Mouse (Mus musculus) kidney, embryonic 16.5 days (tissue): Measurements from ENCODE around the gene Stx7. TPM values are rescaled to one million over a fixed set of nuclear protein-coding genes. Genes with fewer than 3 reads are reported as not detected.

Experiments
- ATAC-seq: fragments of 200-750 bp; cut with Nextera tagmentation; 2 replicates; pipeline ENCODE4 v1.8.0; 2017; ENCODE audit warnings: moderate TSS enrichment; ENCODE audit not compliant: low FRiP score, low TSS enrichment
- H3K27ac ChIP-seq: fragments of 300-500 bp; sonication (generic); 2 replicates; pipeline ENCODE4 v1.5.1; 2014; ENCODE audit warnings: low read length
- H3K27me3 ChIP-seq: fragments of 300-500 bp; sonication (generic); 2 replicates; pipeline ENCODE4 v1.6.1; 2014; ENCODE audit warnings: low read length, control low read depth, mixed read lengths; ENCODE audit not compliant: insufficient read depth
- H3K36me3 ChIP-seq: fragments of 300-500 bp; sonication (generic); 2 replicates; pipeline ENCODE4 v1.6.1; 2014; ENCODE audit warnings: low read length, control low read depth, mixed read lengths; ENCODE audit not compliant: insufficient read depth
- H3K4me1 ChIP-seq: fragments of 300-500 bp; sonication (generic); 2 replicates; pipeline ENCODE4 v1.6.1; 2014; ENCODE audit warnings: low read length, control low read depth, mixed read lengths; ENCODE audit not compliant: insufficient read depth
- H3K4me2 ChIP-seq: fragments of 300-500 bp; sonication (generic); replicated peaks from 2 replicates; pipeline ENCODE4 v1.6.1; 2014; ENCODE audit warnings: low read depth, low read length
- H3K4me3 ChIP-seq: fragments of 300-500 bp; sonication (generic); 2 replicates; pipeline ENCODE4 v1.5.1; 2014; ENCODE audit warnings: mild to moderate bottlenecking, low read length
- H3K9ac ChIP-seq: fragments of 300-500 bp; sonication (generic); replicated peaks from 2 replicates; pipeline ENCODE4 v1.6.1; 2014; ENCODE audit warnings: low read length
- H3K9me3 ChIP-seq: fragments of 300-500 bp; sonication (generic); 2 replicates; pipeline ENCODE4 v1.6.1; 2016; ENCODE audit warnings: low read length, control low read depth
- WGBS: fragments of 180-500 bp; shearing (Covaris S2); extraction: QIAGEN DNeasy Blood & Tissue Kit; methylation state at CpG from one replicate; pipeline ENCODE4 v1.1.7; 2014; 5-methylcytosine and 5-hydroxymethylcytosine counted together
- polyA plus RNA-seq: library from polyadenylated mRNA; unstranded; fragments of >200 nt; fragmentation: Nextera tagmentation; extraction: Ambion mirVana; gene quantifications from 2 replicates; pipeline ENCODE4 v1.2.1, GENCODE M21; 2015

Gene Stx7
- polyA plus RNA-seq, 1 experiment from 2014 or later = 146 TPM

DNA sequence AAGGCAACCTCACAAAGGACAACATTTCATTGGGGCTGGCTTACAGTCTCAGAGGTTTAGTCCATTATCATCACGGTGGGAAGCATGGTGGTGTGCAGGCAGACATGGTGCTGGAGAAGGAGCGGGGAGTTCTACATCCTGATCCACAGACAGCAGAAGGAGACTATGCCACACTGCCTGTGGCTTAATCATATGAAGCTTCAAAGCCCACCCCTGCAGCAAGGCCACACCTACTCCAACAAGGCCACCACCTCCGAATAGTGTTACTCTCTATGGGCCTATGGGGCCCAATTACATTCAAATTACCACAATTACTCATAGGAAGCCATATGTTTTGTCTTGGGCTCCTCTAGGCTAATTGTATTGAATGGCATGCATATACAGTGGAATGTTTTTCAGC, 51.0 kb downstream of the Stx7 start:
- H3K27me3 ChIP-seq = no peaks in the 10 kb centered on the region

DNA sequence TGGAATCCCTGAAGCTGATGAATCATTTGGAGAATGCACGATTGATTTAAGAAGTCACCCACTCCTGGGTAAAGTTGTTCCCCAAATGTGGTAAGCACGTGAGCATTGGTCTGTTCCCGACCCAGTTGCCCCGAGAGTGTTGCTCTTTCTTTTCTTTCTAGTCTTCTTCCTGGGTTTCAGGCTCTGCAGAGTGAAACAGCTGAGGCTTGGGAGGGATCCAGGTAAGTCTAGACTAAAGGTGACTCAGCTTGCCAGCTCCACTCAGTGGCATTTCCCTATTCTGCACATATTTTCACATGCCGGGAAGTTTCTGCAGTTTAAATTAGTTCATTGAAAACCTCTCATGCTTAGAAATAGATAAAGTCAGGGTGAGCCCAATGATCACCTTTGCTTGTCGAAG, 61.0 kb downstream of the Stx7 start:
- Histone ChIP-seq H3K9me3 (no peaks in the 10 kb centered on the region), H3K4me1 (no peaks in the 10 kb centered on the region), H3K4me3 (no peak overlapping the region), H3K36me3 (no peaks in the 10 kb centered on the region), H3K9ac (no peak overlapping the region), H3K27me3 (no peaks in the 10 kb centered on the region), H3K27ac (no peak overlapping the region), H3K4me2 (no peak overlapping the region)
- no peak for ATAC-seq
- WGBS = 81% methylated on average over 6 of the region's 6 CpGs

More for the DNA sequence above, 51.0 kb downstream of the Stx7 start:
- no peak overlapping the region for H3K27ac ChIP-seq
- no peaks in the 10 kb centered on the region for H3K36me3 ChIP-seq
- no peak for ATAC-seq
- H3K9ac ChIP-seq = no peak overlapping the region
- no peak overlapping the region for H3K4me2 ChIP-seq
- H3K9me3 ChIP-seq = no peaks in the 10 kb centered on the region
- H3K4me3 ChIP-seq = no peak overlapping the region
- no peaks in the 10 kb centered on the region for H3K4me1 ChIP-seq
- WGBS = 82% methylated on average over 3 of the region's 3 CpGs

DNA sequence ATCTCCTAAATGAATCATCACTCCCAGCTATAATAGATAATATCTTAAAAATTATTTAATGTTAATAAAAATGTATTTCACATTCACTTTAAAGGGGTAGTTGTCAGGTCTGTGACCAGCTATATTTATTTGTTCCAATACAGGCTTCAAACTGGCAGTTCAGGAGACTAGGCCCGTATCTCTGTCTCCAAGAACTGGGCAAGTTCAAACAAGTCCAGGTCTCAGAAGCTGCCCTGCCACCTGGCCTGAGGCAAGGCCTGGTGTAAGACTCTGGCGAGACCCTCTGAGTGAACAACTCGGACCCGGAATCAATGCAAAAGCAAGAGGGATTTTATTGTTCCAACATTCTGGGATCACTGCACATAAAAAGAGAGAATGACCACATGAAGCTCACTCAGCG, 64.2 kb downstream of the Stx7 start:
- 84% methylated on average over 5 of the region's 5 CpGs for WGBS
- H3K27ac ChIP-seq = no peak overlapping the region
- no peaks in the 10 kb centered on the region for H3K27me3 ChIP-seq
- no peak for ATAC-seq
- H3K9ac ChIP-seq = no peak overlapping the region
- no peaks in the 10 kb centered on the region for H3K9me3 ChIP-seq
- H3K36me3 ChIP-seq = no peaks in the 10 kb centered on the region
- no peaks in the 10 kb centered on the region for H3K4me1 ChIP-seq
- H3K4me3 ChIP-seq = no peak overlapping the region
- H3K4me2 ChIP-seq = no peak overlapping the region

DNA sequence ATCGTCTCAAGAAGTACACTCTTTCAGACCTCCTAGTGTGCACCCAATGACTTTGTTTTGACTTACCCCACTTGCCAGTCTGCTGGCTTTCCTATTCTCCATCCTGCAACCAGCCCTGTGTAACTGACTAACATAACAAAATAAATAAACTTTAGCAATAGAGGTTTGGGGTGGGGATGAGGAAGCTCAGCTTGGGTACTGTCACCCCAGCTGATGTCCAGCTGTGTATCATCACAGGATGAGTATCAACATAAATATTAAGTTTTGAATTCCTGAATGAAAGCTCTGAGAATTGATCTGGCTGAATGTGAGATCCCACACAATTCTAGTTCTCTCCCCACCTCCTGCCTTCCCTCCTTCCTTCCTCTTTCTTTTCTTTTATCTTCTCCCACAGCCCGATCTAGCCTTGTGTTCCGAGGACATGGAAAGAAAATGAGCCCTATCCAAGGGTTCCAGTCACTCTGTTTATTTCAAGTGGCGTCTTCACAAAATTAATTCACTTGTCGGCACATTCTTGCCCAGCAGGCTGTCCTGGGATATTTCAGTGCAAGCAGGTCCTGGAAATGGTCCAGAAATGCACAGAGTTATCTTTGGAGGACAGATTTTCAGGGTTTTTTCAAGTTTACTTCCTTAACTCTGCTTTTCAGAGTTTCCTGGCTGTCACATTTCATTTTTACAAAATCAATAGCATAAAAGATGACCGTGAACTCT, 68.6 kb downstream of the Stx7 start:
- Histone ChIP-seq H3K27me3 (0 out of 2 replicates have a peak, but pooled peaks cover 5% of the 10 kb centered on the region), H3K4me2 (no peak overlapping the region), H3K4me3 (no peak overlapping the region), H3K9me3 (no peaks in the 10 kb centered on the region), H3K9ac (no peak overlapping the region), H3K27ac (no peak overlapping the region), H3K36me3 (no peaks in the 10 kb centered on the region), H3K4me1 (peaks cover 1% of the 10 kb centered on the region; the same call in 1 of the 2 replicates)
- no peak for ATAC-seq
- WGBS = 56% methylated on average over 6 of the region's 6 CpGs

DNA sequence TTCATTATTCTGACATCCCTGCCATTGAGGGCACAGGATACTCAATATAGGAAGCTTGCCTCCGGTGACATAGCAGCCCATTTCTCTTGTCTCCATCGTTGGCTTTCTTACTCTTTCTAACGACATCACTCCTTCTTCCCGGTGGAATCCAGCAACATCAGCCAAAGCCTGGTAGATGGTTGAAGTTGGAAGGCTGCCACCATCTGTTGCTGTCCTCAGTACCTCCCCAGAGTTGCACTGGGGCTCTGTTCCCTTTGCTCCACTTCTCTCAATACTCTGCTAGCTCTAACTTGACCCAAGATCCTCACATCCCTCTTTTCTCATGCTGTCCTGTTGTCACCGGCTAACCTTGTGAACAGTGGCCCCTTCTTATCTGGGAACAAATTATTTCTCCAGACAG, 71.8 kb downstream of the Stx7 start:
- peaks cover 18% of the 10 kb centered on the region for H3K4me1 ChIP-seq
- no peak for ATAC-seq
- no peak overlapping the region for H3K9ac ChIP-seq
- no peaks in the 10 kb centered on the region for H3K9me3 ChIP-seq
- H3K27ac ChIP-seq = no peak overlapping the region
- no peak overlapping the region for H3K4me3 ChIP-seq
- H3K27me3 ChIP-seq = peaks cover 19% of the 10 kb centered on the region
- H3K4me2 ChIP-seq = no peak overlapping the region
- 84% methylated on average over 5 of the region's 5 CpGs for WGBS
- no peaks in the 10 kb centered on the region for H3K36me3 ChIP-seq

DNA sequence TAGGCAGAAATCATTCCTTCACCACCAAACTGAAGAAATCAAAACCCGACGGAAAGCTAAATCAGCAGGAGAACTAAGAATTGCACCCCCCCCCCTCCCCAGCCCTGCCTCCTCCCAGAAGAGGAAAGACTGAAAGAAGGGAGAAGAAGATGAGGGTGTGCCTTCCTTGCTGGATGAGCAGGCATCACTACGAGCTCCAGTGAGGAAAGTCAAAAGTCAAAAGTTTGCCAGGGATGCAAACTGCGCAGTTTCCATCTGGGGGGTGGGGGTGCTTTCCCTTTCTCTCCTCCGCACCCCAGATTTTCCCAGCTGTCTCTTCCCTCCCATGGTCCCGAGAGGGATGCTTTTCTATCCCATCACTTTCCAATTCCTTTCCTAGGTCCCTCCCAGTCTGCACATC, 73.8 kb downstream of the Stx7 start:
- no peak for ATAC-seq
- 16% methylated on average over 6 of the region's 6 CpGs for WGBS
- no peak overlapping the region for H3K9ac ChIP-seq

DNA sequence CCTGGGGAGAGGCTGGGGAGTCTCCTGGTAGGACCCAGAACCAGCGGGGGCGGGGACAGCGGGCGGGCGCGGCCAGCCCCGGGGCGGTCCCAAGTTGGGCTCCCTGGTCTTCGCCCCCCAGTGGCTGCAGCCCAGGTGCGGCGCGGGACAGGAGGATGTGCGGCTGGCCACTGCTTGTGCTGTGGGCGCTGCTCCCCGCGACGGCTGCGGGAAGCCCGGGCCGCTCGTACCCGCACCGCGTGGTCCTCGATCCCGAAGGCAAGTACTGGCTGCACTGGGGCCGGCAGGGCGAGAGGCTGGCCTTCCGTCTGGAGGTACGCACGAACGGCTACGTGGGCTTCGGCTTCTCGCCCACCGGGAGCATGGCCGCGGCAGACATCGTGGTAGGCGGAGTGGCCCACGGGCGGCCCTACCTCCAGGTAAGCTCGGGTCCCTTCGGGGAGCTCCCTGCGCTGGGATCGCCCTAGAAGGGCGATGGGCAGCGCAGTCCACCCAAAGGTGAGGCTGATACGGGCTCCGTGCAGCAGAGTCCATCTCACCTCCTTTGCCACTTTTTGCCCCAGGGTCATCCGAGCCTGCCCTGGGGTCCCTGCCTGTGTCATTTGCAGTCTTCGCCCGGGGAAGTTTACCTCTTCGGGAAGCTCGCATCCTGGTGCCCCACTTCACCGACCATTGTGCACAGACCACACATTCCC, 74.5 kb downstream of the Stx7 start, which contains the start of gene Moxd1:
Moxd1 (plus strand) TSS at position 69 of the 695 bp plus-strand sequence.
- H3K36me3 ChIP-seq = no peaks in the 10 kb centered on the region
- no peaks in the 10 kb centered on the region for H3K9me3 ChIP-seq
- ATAC-seq = peak; percentile 94
- WGBS = under 1% methylated on average over 53 of the region's 56 CpGs
- peak within 1 kb of the TSS; percentile 75 for H3K4me2 ChIP-seq
- no peak within 1 kb of the TSS for H3K27ac ChIP-seq
- peaks cover 19% of the 10 kb centered on the region for H3K27me3 ChIP-seq
- peaks cover 18% of the 10 kb centered on the region for H3K4me1 ChIP-seq
- peak within 1 kb of the TSS; percentile 48 for H3K4me3 ChIP-seq
- H3K9ac ChIP-seq = peak within 1 kb of the TSS; percentile 48

More for the DNA sequence above, 73.8 kb downstream of the Stx7 start:
- Histone ChIP-seq H3K36me3 (no peaks in the 10 kb centered on the region), H3K4me3 (peak overlapping the region; percentile 48), H3K9me3 (no peaks in the 10 kb centered on the region), H3K4me1 (peaks cover 18% of the 10 kb centered on the region), H3K27me3 (peaks cover 19% of the 10 kb centered on the region), H3K27ac (no peak overlapping the region), H3K4me2 (peak overlapping the region; percentile 75)

DNA sequence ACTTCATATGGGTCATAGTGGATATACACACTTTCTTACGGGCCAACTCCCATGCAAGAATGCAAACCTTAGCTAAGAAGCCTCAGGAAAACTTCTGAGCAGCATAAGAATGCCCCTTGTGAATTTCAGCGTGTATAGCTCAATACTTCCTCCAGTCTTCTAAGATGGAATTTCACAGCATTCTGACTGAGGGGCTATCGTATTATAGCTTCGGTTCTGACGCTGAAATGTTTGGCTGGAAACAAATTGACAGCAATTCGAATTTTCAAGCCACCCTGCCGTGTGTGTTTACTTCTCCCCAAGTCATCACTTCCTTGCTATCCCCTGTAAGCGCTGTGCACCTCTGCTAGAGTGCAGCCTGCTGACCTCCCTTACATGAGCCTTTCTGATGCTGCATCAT, 75.5 kb downstream of the Stx7 start:
- 12% methylated on average over 8 of the region's 8 CpGs for WGBS
- H3K36me3 ChIP-seq = no peaks in the 10 kb centered on the region
- peaks cover 18% of the 10 kb centered on the region for H3K4me1 ChIP-seq
- ATAC-seq = no peak
- peaks cover 19% of the 10 kb centered on the region for H3K27me3 ChIP-seq
- no peaks in the 10 kb centered on the region for H3K9me3 ChIP-seq
- peak overlapping the region; percentile 75 for H3K4me2 ChIP-seq
- peak overlapping the region; percentile 48 for H3K4me3 ChIP-seq
- no peak overlapping the region for H3K9ac ChIP-seq
- H3K27ac ChIP-seq = no peak overlapping the region

DNA sequence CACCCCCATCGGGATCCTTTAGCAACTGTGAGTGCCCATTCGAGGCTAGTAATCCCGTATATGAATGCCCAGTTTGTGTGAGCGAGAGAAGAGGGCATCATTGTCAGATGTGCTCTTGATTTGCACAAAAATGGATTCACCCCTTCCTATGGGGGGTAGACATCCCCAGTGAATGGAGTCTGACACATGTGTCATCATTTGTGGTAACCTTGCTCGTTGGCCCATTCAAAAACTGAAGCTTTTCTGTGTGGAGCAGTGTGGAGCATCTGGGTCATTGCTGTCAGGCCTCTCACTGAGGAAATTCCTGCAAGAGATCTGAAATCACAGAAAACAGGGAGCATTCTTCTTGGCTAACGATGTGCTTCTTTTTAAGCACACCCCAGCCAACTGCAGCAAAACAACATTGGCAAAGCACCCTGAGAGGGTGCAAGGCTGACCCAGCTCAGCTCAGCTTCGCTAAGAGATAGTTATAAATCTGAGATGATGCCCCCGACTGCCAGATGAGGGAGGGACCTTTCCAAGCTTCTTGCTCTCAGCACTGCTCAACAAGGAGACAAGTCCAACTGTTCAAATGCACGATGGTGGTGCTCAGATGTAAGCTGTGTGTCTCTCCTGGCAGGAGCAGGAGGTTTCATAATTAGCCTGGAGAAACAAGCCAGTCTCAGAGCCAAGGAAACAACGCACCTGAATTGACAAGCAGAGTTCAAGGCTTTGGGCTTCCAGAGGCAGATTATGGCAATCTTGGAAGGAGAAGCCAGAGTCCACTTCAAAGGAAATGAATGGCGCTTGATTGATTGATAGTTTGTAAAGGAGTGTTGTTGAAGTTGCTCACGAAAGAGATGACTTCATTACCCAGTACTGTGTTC, 79.4 kb downstream of the Stx7 start:
- Histone ChIP-seq H3K27ac (no peak overlapping the region), H3K4me3 (no peak overlapping the region), H3K9me3 (no peaks in the 10 kb centered on the region), H3K9ac (no peak overlapping the region), H3K4me2 (no peak overlapping the region), H3K4me1 (peaks cover 9% of the 10 kb centered on the region), H3K27me3 (peaks cover 12% of the 10 kb centered on the region), H3K36me3 (no peaks in the 10 kb centered on the region)
- ATAC-seq = no peak
- WGBS = 57% methylated on average over 12 of the region's 12 CpGs
